Comparison of ENCODE assay signal across 8 mouse cellular contexts in the genomic region with DNA sequence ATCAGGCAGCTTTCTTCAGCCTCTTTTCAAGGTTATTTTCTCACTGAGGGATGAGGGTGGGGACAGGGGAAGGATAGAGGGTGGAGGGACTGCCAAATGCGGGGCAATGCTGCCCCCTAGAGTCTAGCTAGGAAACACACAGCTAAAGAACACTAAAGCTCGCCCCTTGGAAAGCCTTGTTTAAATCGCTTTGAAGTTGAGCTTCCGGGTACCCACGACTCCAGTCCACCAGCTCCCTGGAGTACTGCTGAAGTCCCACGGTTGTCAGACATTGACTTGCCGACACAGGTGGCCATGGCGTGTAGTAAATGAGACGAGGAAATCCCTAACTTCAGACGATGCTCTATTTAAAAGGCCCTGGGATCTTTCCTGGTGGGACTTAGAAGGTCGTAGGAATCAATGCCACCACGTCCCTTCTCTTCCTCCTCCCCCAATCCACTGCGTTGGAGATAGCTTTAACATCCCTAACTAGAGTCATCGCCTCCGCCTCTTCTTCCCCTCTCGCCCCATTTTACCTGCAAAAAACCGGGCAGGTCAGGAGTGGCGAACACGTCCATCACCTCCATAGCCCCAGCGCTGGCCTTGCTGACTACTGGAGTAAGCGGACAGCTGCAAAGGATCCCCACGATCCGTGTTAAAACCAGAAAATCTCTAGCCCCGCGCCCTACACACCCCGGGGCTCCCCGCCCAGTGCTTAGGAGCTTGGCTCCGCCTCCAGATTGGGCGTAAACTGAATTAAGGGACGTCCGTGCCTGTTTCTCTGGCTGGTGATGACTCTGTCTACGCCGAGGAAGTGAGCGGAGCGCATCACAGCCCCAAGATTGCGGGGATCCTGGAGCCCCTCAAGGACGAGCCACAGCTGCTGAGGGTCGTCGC. TPM values are rescaled to one million over a fixed set of nuclear protein-coding genes. Genes with fewer than 3 reads are reported as not detected.
DNase-seq lines count a peak whose midpoint lies in the region; ATAC-seq and TF ChIP-seq lines count a peak whose summit lies in the region.

No protein-coding gene starts in this region.

- no peak for ATAC-seq in G1E (ENCODE audit: extremely low read depth, insufficient number of reproducible peaks, low FRiP score, poor library complexity, severe bottlenecking)
- ATAC-seq in forebrain, embryonic 15.5 days (replicated peaks) = peak; percentile 59
- peak; percentile 73 for ATAC-seq in lung, embryonic 16.5 days (ENCODE audit: low read depth)

- peak overlapping the region; percentile 90 for H3K4me2 ChIP-seq in forebrain, embryonic 15.5 days (replicated peaks)
- H3K4me2 ChIP-seq in lung, embryonic 16.5 days (ENCODE audit: low read depth, low read length) = peak overlapping the region; percentile 73

- peaks cover 2% of the 10 kb centered on the region; the same call in 1 of the 2 replicates for H3K9me3 ChIP-seq in G1E (replicated peaks)
- no peaks in the 10 kb centered on the region for H3K9me3 ChIP-seq in forebrain, embryonic 15.5 days
- no peaks in the 10 kb centered on the region for H3K9me3 ChIP-seq in lung, embryonic 16.5 days (ENCODE audit: control insufficient read depth, low read length)

- H3K9ac ChIP-seq in forebrain, embryonic 15.5 days (replicated peaks) = peak overlapping the region; percentile 61
- peak overlapping the region; percentile 62 for H3K9ac ChIP-seq in lung, embryonic 16.5 days (ENCODE audit: low read length)

- H3K4me3 ChIP-seq in G1E (ENCODE audit: low read depth, low read length) = peak overlapping the region; percentile 96
- H3K4me3 ChIP-seq in forebrain, embryonic 15.5 days = peak overlapping the region; percentile 60
- peak overlapping the region; percentile 57 for H3K4me3 ChIP-seq in lung, embryonic 16.5 days (ENCODE audit: low read length)
- H3K4me3 ChIP-seq in thymus, adult 2 months (ENCODE audit: control insufficient read depth, insufficient read depth, low read length) = peak overlapping the region; percentile 54

- H3K27ac ChIP-seq in forebrain, embryonic 15.5 days (replicated peaks) = peak overlapping the region; percentile 50; the same call in 1 of the 2 replicates
- peak overlapping the region; percentile 68 for H3K27ac ChIP-seq in lung, embryonic 16.5 days (ENCODE audit: low read length)
- H3K27ac ChIP-seq in thymus, adult 2 months (ENCODE audit: control insufficient read depth, insufficient read depth, low read length) = peak overlapping the region; percentile 68

- WGBS in forebrain, embryonic 15.5 days = under 1% methylated on average over 39 of the region's 39 CpGs
- 0% methylated on average over 39 of the region's 39 CpGs for WGBS in lung, embryonic 16.5 days
- WGBS in thymus, adult 2 months = under 1% methylated on average over 39 of the region's 39 CpGs

- H3K36me3 ChIP-seq in G1E (replicated peaks) = peaks cover 75% of the 10 kb centered on the region
- H3K36me3 ChIP-seq in forebrain, embryonic 15.5 days = no peaks in the 10 kb centered on the region
- H3K36me3 ChIP-seq in lung, embryonic 16.5 days (ENCODE audit: control insufficient read depth, insufficient read depth, low read length) = no peaks in the 10 kb centered on the region
- H3K36me3 ChIP-seq in thymus, adult 2 months (ENCODE audit: control insufficient read depth, insufficient read depth, low read length) = no peaks in the 10 kb centered on the region

- H3K4me1 ChIP-seq in G1E (ENCODE audit: insufficient read depth, low read depth, low read length) = peaks cover 78% of the 10 kb centered on the region
- H3K4me1 ChIP-seq in forebrain, embryonic 15.5 days = peaks cover 5% of the 10 kb centered on the region; the same call in 1 of the 2 replicates
- H3K4me1 ChIP-seq in lung, embryonic 16.5 days (replicated peaks; ENCODE audit: control insufficient read depth, insufficient read depth, low read length) = peaks cover 5% of the 10 kb centered on the region; the same call in 1 of the 2 replicates
- no peaks in the 10 kb centered on the region; the same call in 1 of the 2 replicates for H3K4me1 ChIP-seq in thymus, adult 2 months (replicated peaks; ENCODE audit: control insufficient read depth, insufficient read depth, low read length)

- 0 out of 2 replicates have a peak, but pooled peaks have one; percentile 17 for TF ChIP-seq POLR2A in thymus, adult 2 months (IDR thresholded peaks at IDR 0.05; ENCODE audit: control insufficient read depth, extremely low read depth, insufficient read depth, low read length, poor library complexity)

- peak; percentile 84 for DNase-seq in G1E (ENCODE audit: low spot score)
- DNase-seq in cerebellum, adult 11-12 months = peak; percentile 68
- DNase-seq in heart, postnatal 4 days = peak; percentile 80
- peak; percentile 48 for DNase-seq in layer of hippocampus, adult 9-10 months (ENCODE audit: low spot score)
- peak; percentile 69 for DNase-seq in ovary, adult 18-20 months (ENCODE audit: low spot score)
- DNase-seq in thymus, adult 2 months = peak; percentile 81

- H3K27me3 ChIP-seq in G1E (ENCODE audit: insufficient read depth, low read length) = no peaks in the 10 kb centered on the region
- H3K27me3 ChIP-seq in forebrain, embryonic 15.5 days = no peaks in the 10 kb centered on the region
- no peaks in the 10 kb centered on the region for H3K27me3 ChIP-seq in lung, embryonic 16.5 days (ENCODE audit: control insufficient read depth, insufficient read depth, low read depth, low read length)
- no peaks in the 10 kb centered on the region for H3K27me3 ChIP-seq in thymus, adult 2 months (ENCODE audit: control insufficient read depth, insufficient read depth, low read length)

- TF ChIP-seq CTCF in G1E (IDR thresholded peaks at IDR 0.05; ENCODE audit: low read depth, low read length) = peak; percentile 78
- TF ChIP-seq CTCF in thymus, adult 2 months (IDR thresholded peaks at IDR 0.05; ENCODE audit: borderline replicate concordance, control insufficient read depth, extremely low read depth, insufficient read depth, low read length, poor library complexity) = peak; percentile 37; the same call in 1 of the 2 replicates

RNA-seq across cellular contexts. Expression of a gene that starts 1.0 kb away (rescaled TPM):
- total RNA-seq in G1E (2014; fragmentation: Nextera tagmentation) (10.0 and 14.1 TPM in 2 replicates), G1E (2017) (8.0 and 10.7 TPM in 2 replicates)
- polyA plus RNA-seq in G1E (2012) = 9.8 and 10.5 TPM in 2 replicates
- polyA plus RNA-seq in forebrain, embryonic 15.5 days (2015; fragmentation: Nextera tagmentation; extraction: Ambion mirVana) = 12.3 and 14.3 TPM in 2 replicates
- total RNA-seq in heart, postnatal 4 days (2021) = 10 to 100 TPM; 11.9 to 12.8 TPM
- 8.1 and 11.4 TPM in 2 replicates for polyA plus RNA-seq in lung, embryonic 16.5 days (2015; fragmentation: Nextera tagmentation; extraction: Ambion mirVana)
- polyA plus RNA-seq in thymus, adult 2 months (2012; rRNA removed) = 13.5 and 15.1 TPM in 2 replicates

RNA-seq across cellular contexts. Expression of a gene that starts 10.5 kb away (rescaled TPM):
- total RNA-seq in G1E (2014; fragmentation: Nextera tagmentation) = 36.6 and 180 TPM in 2 replicates
- total RNA-seq in G1E (2017) = 12.1 and 16.7 TPM in 2 replicates
- 7.0 and 7.7 TPM in 2 replicates for polyA plus RNA-seq in G1E (2012)
- 4.4 and 4.7 TPM in 2 replicates for polyA plus RNA-seq in forebrain, embryonic 15.5 days (2015; fragmentation: Nextera tagmentation; extraction: Ambion mirVana)
- total RNA-seq in heart, postnatal 4 days (2021) = 10 to 100 TPM; 78.8 to 81.5 TPM
- 12.9 and 14.1 TPM in 2 replicates for polyA plus RNA-seq in lung, embryonic 16.5 days (2015; fragmentation: Nextera tagmentation; extraction: Ambion mirVana)
- polyA plus RNA-seq in thymus, adult 2 months (2012; rRNA removed) = 19.0 and 26.4 TPM in 2 replicates

RNA-seq across cellular contexts. Expression of a gene that starts 52.3 kb away (rescaled TPM):
- total RNA-seq in G1E (2014; fragmentation: Nextera tagmentation) = 170 and 191 TPM in 2 replicates
- 127 and 156 TPM in 2 replicates for total RNA-seq in G1E (2017)
- polyA plus RNA-seq in G1E (2012) = 126 and 142 TPM in 2 replicates
- 72.0 and 73.8 TPM in 2 replicates for polyA plus RNA-seq in forebrain, embryonic 15.5 days (2015; fragmentation: Nextera tagmentation; extraction: Ambion mirVana)
- total RNA-seq in heart, postnatal 4 days (2021) = 10 to 100 TPM; 55.5 to 64.4 TPM
- polyA plus RNA-seq in lung, embryonic 16.5 days (2015; fragmentation: Nextera tagmentation; extraction: Ambion mirVana) = 55.3 and 60.6 TPM in 2 replicates
- polyA plus RNA-seq in thymus, adult 2 months (2012; rRNA removed) = 44.6 and 48.6 TPM in 2 replicates
